Mouse (Mus musculus): ENCODE results near the gene Vmn1r231. TPM values are rescaled to one million over a fixed set of nuclear protein-coding genes. Genes with fewer than 3 reads are reported as not detected.

The Vmn1r231 gene
- polyA plus RNA-seq, 1 experiment from 2014 or later, result not detected

Other genes starting within 250 kb of the Vmn1r231 start
- gene Vmn1r226, start 222.2 kb downstream of the Vmn1r231 start, polyA plus RNA-seq (2014; fragmentation: Nextera tagmentation; extraction: Ambion mirVana), result not detected in 2 replicates
- gene Vmn1r227, start 175.2 kb downstream of the Vmn1r231 start, polyA plus RNA-seq (2014; fragmentation: Nextera tagmentation; extraction: Ambion mirVana), result not detected in 2 replicates
- gene Vmn1r228, start 118.9 kb downstream of the Vmn1r231 start, polyA plus RNA-seq (2014; fragmentation: Nextera tagmentation; extraction: Ambion mirVana), result not detected in 2 replicates
- not detected in 2 replicates for gene Vmn1r229, start 93.5 kb downstream of the Vmn1r231 start, polyA plus RNA-seq (2014; fragmentation: Nextera tagmentation; extraction: Ambion mirVana)
- gene Vmn1r230, start 64.6 kb downstream of the Vmn1r231 start, polyA plus RNA-seq (2014; fragmentation: Nextera tagmentation; extraction: Ambion mirVana), result not detected in 2 replicates
- gene Vmn1r232, start 14.6 kb upstream of the Vmn1r231 start, polyA plus RNA-seq (2014; fragmentation: Nextera tagmentation; extraction: Ambion mirVana), result not detected in 2 replicates
- gene Ppp2r1a, start 40.2 kb upstream of the Vmn1r231 start, polyA plus RNA-seq (2014; fragmentation: Nextera tagmentation; extraction: Ambion mirVana), result 415 and 446 TPM in 2 replicates
- not detected in 2 replicates for gene Vmn1r233, start 91.4 kb upstream of the Vmn1r231 start, polyA plus RNA-seq (2014; fragmentation: Nextera tagmentation; extraction: Ambion mirVana)
- 15.0 and 17.3 TPM in 2 replicates for gene Zfp160, start 103.8 kb upstream of the Vmn1r231 start, polyA plus RNA-seq (2014; fragmentation: Nextera tagmentation; extraction: Ambion mirVana)